Mouse (Mus musculus) yolk sac, embryonic 10.5 days (tissue): ENCODE data around the gene Kpnb1.

Source experiments
- DNase-seq: peaks from one replicate; pipeline ENCODE4 v3.0.0-alpha.2; 2017; ENCODE audit warnings: low spot score

Kpnb1 gene

GRCm38 (mm10) chr11:97142159-97142608 is 45.5 kb downstream of the Kpnb1 start:
- no peak for DNase-seq

- DNase-seq, result no peak
Measured at GRCm38 (mm10) chr11:97140811-97141210, 46.9 kb downstream of the Kpnb1 start.

- DNase-seq, result no peak
Measured at GRCm38 (mm10) chr11:97139256-97139655, 48.4 kb downstream of the Kpnb1 start.

- DNase-seq, result no peak
Measured at GRCm38 (mm10) chr11:97138554-97139226, 49.0 kb downstream of the Kpnb1 start.

GRCm38 (mm10) chr11:97133270-97133669 is 54.4 kb downstream of the Kpnb1 start:
- no peak for DNase-seq

DNA sequence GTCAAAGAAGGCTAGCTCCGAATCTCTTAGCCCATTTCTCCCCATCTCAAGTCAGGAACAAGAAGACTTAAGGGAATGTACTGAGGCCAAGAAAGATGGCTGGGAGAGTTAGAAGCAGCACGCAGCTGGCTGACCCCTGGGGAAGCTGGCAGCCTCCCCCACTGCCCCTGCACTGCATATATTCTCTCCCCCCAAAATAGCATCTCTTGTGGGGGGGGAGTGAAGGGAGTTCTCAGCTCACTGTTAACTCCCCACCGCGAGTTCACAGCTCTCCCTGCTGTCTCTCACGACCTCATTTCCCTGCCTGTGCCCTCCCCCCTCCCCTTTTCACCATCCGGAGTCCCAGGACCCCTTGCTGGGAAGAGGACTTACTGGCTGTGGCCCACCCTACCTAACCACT is 55.5 kb downstream of the Kpnb1 start:
- no peak for DNase-seq

DNA sequence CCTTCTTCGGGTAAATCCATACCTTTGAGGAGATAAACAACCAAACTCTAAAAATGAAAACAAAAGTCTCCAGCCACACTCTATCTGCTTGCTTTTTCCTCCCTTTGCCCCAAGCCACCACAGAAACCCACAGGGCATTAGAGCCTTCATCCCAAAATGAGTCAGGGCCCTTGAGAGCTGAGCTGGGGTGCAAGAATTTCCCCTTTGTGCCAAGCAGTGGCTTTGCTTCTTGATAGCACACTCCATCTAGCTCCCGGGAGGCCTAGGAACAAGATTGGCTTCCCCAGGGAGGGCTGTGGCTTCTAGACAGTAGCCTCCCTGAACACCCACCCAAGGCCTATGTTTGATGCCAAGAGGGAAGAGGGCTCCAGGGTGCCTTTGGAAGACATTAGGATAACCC is 56.0 kb downstream of the Kpnb1 start:
- DNase-seq, result no peak

DNA sequence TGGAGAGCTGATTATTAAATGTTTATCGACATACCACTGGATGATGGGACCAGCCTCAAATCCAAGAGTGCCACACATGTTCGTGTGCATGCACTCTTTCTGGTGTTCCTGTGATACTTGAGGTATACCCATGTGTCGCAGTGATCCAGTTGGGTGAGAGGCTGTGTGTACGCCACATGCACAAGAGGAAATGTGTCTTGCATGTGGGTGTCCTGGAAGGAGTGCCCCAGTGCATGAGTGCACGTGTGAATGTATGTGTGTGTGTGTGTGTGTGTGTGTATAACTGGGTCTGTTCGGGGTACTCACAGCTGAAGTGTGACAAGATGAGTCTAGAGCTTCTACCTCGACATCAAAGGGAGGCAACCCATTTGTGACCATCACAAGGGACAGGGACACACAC is 57.4 kb downstream of the Kpnb1 start:
- DNase-seq, result no peak

DNA sequence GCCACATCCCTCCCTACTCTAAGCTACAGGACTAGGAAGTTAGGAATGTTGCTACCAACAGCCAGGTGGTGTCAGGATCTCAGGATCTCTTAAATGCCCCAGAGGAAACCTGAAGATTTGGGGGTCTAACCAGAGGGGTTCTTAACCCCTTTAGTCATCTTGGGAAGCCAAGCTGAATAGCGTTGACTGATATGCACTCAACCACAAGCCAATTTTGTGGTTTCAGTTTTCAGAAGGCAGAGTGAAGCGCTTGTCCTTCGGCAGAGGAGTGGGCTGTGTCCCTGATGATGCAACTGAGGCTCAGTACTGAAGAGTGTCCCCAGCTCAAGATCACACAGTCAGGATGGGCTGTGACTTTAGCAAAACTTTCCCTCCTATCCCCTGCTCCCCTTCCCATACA is 58.7 kb downstream of the Kpnb1 start:
- DNase-seq, result no peak

- DNase-seq, result no peak
Measured at GRCm38 (mm10) chr11:97127470-97128223, 60.0 kb downstream of the Kpnb1 start.

DNA sequence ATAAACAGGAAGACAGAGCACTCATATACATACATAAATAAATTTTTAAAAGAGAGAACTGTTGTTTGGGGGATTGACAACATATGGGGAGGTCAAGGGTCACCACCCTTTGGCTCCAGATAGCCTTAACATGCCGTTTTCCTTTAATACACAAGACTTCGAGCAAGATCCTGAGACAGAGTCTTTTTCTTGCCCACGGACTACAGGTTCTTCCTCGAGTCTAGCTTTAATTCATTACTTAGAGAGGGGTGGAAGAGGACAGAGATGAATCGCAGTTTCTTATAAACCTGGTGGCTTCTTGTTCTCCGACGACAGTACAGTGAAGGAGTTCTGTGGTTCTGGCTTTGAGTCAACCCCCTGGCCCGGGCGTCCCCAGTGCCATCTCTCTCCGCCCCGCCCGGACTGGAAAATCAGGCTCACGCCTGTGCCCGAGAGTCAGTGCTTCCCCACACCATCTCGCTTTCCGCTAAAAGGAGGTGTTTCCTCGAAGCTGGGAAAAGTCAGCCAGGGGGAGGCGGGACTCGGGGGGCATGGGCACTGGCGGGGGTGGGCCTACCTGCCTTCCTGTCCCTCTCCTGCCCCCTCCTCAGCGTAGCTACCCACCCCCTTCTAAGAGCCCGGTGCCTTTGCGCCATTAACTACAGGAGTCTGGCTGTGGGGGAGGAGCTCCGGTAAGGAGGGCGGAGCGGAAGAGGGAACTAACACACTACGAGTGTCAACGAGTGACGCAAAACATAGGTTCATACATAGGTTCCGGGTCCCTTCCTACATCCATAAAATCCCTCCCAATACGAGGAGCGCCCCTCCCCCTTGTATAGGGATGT is 60.8 kb downstream of the Kpnb1 start:
- peak; percentile 53 for DNase-seq

DNA sequence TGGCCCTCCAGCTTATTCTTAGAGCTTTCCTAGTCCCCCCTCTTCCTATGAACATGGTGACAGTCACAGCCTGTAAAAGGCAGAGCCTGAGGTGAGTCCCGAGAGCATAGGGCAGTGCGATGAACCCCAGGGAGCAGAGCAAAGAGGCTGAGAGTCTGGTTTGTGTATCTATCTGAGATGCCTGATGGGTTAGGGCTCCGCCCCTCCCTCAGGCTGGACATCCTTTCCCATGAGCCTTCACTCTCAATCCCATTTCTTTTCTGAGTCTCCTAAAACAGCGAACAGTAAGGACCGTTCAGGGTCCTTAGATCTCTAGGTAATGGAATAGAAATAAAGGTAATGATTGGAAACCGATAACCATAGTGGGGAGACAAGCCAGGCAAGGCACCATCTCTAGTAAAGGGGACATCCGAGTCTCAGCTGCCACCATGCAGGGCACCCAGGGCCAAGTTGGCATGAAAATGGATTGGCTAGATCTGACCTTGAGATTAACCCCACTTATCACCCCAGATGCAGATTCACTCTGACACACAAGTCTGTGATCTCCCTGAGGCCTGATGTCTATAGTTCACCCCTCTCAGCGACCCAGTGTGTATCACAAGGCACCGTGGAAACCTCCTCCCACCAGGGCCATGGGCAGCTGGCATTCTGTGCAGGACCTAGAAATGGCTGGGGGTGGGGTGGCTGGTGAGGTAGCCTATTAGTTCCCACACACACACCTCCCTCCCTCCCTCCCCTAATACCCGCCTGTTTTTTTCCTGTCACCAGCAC is 63.2 kb downstream of the Kpnb1 start:
- no peak for DNase-seq

DNA sequence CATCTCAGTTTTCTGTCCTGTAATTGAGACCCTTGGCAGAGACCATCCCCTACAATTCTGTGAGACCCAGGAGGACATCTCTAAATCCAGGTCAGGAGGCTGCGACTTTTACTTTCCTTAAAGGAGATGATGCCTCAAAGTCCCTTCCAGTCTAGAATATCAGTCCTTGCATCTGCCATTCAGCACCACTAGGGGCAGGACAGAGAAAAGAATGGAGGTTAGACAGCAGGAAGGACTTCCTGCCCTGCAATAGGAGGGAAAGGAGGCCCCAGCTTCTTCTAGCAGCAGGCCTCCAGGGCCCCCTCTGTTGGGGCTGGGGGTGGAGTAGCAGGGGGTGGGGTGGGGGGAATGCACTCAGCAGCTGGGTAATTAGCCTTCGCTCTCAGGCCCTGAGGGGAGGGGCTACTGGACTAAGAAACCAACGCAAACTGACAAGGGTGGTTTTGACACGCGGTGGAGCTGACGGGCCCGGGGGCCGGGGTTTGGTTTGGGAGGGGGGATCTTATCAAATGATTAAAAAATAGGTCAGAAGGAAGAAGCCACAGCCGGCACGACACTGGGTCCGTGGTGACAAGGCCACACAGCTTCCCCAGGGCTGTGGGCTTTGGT is 64.3 kb downstream of the Kpnb1 start:
- no peak for DNase-seq

DNA sequence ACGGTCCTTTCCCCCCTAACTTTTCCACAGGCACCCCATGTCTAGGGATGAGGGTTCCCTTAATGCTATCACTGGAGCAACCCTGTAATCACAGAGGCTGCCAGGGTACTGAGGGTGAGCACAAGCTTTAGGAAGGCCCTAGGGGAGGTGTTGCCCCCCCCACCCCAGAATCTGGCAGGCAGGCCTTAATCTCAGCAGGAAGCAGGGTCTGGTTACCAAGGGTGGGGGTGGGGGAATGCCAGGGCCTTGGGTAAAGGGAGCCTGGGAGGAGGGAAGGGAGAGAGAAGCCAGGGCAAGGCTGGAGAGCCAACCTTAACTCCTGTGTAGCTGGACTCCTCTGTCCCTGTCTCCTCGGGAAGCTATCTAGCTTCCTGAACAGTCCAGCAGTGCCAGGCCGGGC is 67.0 kb downstream of the Kpnb1 start:
- DNase-seq, result no peak

DNA sequence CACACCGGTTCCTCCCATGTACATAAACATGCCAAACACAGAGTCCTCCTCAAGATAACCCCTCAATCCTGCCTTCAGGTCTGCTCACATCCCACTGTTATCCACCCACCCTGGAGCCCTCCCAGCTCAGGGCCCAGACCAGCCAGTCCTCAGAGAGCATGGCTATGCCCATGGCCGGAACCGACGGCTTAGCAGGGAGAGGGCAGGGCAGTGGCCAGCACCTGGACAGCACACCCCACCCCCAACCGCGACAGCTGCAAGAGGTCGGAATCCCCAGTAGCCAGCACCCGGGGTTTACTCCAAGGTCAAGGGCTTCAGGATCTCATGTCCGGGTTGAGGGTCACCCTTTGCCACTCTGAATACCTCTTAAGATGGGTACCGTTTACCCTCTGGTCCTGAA is 67.5 kb downstream of the Kpnb1 start:
- no peak for DNase-seq

- no peak for DNase-seq
Measured at GRCm38 (mm10) chr11:97115797-97116196, 71.9 kb downstream of the Kpnb1 start.

- DNase-seq, result no peak
Measured at GRCm38 (mm10) chr11:97114671-97115601, 72.7 kb downstream of the Kpnb1 start, which contains the start of gene Tbx21. Tbx21 (minus strand) TSS chr11:97115331.

- no peak for DNase-seq
Measured at GRCm38 (mm10) chr11:97112519-97113125, 75.1 kb downstream of the Kpnb1 start.
